Mouse (Mus musculus) embryonic facial prominence, embryonic 13.5 days (tissue): ENCODE data around the gene Nop9. TPM values are rescaled to one million over a fixed set of nuclear protein-coding genes. Genes with fewer than 3 reads are reported as not detected.

Experiments
- ATAC-seq: fragments of 200-750 bp; cut with Nextera tagmentation; 2 replicates; pipeline ENCODE4 v1.8.0; 2017; ENCODE audit warnings: low read depth; ENCODE audit not compliant: insufficient number of reproducible peaks, insufficient read depth, low FRiP score, low TSS enrichment
- H3K27ac ChIP-seq: fragments of 300-500 bp; sonication (generic); 2 replicates; pipeline ENCODE4 v1.5.1; 2015; ENCODE audit warnings: moderate library complexity, mild to moderate bottlenecking, inconsistent platforms
- H3K27me3 ChIP-seq: fragments of 300-500 bp; sonication (generic); 2 replicates; pipeline ENCODE4 v1.6.1; 2015; ENCODE audit warnings: mild to moderate bottlenecking, inconsistent platforms
- H3K36me3 ChIP-seq: fragments of 300-500 bp; sonication (generic); 2 replicates; pipeline ENCODE4 v1.6.1; 2015; ENCODE audit warnings: mild to moderate bottlenecking, inconsistent platforms
- H3K4me1 ChIP-seq: fragments of 300-500 bp; sonication (generic); 2 replicates; pipeline ENCODE4 v1.6.1; 2015; ENCODE audit warnings: inconsistent platforms
- H3K4me2 ChIP-seq: fragments of 300-500 bp; sonication (generic); 2 replicates; pipeline ENCODE4 v1.6.1; 2015; ENCODE audit warnings: moderate library complexity, mild to moderate bottlenecking, inconsistent platforms
- H3K4me3 ChIP-seq: fragments of 300-500 bp; sonication (generic); 2 replicates; pipeline ENCODE4 v1.5.1; 2015; ENCODE audit warnings: mild to moderate bottlenecking, inconsistent platforms
- H3K9ac ChIP-seq: fragments of 300-500 bp; sonication (generic); 2 replicates; pipeline ENCODE4 v1.6.1; 2015; ENCODE audit warnings: mild to moderate bottlenecking, inconsistent platforms
- H3K9me3 ChIP-seq: fragments of 300-500 bp; sonication (generic); 2 replicates; pipeline ENCODE4 v1.6.1; 2016; ENCODE audit warnings: inconsistent platforms
- WGBS: fragments of 180-500 bp; shearing (Covaris S2); methylation state at CpG from one replicate; pipeline ENCODE4 v1.1.7; 2015; ENCODE audit warnings: mixed read lengths; 5-methylcytosine and 5-hydroxymethylcytosine counted together
- polyA plus RNA-seq: library from polyadenylated mRNA; unstranded; fragments of >200 nt; fragmentation: Nextera tagmentation; extraction: Ambion mirVana; gene quantifications from 2 replicates; pipeline ENCODE4 v1.2.1, GENCODE M21; 2015

The Nop9 gene
- polyA plus RNA-seq, 1 experiment from 2014 or later, result 47.6 TPM

GRCm38 (mm10) chr14:55716271-55716670 lies 29.2 kb upstream of the Nop9 start:
- no peak overlapping the region for H3K27ac ChIP-seq
- H3K4me1 ChIP-seq, result peaks cover 27% of the 10 kb centered on the region
- WGBS, result 92% methylated on average over 6 of the region's 6 CpGs
- H3K27me3 ChIP-seq, result peaks cover 27% of the 10 kb centered on the region
- ATAC-seq, result no peak
- H3K36me3 ChIP-seq, result peaks cover 35% of the 10 kb centered on the region
- no peak overlapping the region for H3K4me2 ChIP-seq
- no peak overlapping the region for H3K4me3 ChIP-seq
- H3K9me3 ChIP-seq, result no peaks in the 10 kb centered on the region
- no peak overlapping the region for H3K9ac ChIP-seq

DNA sequence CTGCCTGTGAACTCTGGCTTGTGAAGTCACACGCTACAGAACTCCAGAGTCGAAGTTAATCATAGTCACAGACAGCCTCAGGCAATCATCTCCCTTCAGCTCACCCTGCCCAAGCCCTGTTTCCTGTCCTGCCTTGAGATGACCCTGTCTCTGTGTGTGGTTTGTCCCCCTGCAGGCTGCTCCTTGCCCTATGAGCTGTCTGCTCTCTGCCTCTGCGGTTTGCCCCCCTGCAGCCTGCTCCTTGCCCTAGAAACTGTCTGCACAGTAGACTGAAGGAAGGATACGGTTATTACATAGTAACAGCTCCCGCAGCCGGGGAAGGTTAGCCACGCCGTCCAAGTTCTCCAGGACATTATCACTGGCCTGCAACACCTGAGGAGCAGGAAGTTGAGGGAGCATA lies 28.6 kb upstream of the Nop9 start:
- H3K27me3 ChIP-seq, result peaks cover 24% of the 10 kb centered on the region
- no peak overlapping the region for H3K4me3 ChIP-seq
- no peak overlapping the region for H3K9ac ChIP-seq
- peaks cover 30% of the 10 kb centered on the region for H3K4me1 ChIP-seq
- H3K27ac ChIP-seq, result no peak overlapping the region
- H3K4me2 ChIP-seq, result no peak overlapping the region
- no peak for ATAC-seq
- WGBS, result 46% methylated on average over 8 of the region's 8 CpGs
- no peaks in the 10 kb centered on the region for H3K9me3 ChIP-seq
- H3K36me3 ChIP-seq, result peaks cover 35% of the 10 kb centered on the region

- Histone ChIP-seq H3K36me3 (peaks cover 35% of the 10 kb centered on the region), H3K4me2 (no peak overlapping the region), H3K27ac (no peak overlapping the region), H3K4me3 (no peak overlapping the region), H3K9me3 (no peaks in the 10 kb centered on the region), H3K27me3 (no peaks in the 10 kb centered on the region), H3K4me1 (peaks cover 14% of the 10 kb centered on the region), H3K9ac (no peak overlapping the region)
- no peak for ATAC-seq
- WGBS, result 87% methylated on average over 6 of the region's 6 CpGs
Observed at GRCm38 (mm10) chr14:55719737-55720136, 25.8 kb upstream of the Nop9 start.

GRCm38 (mm10) chr14:55720666-55721065 lies 24.8 kb upstream of the Nop9 start:
- Histone ChIP-seq H3K36me3 (peaks cover 35% of the 10 kb centered on the region), H3K4me1 (peaks cover 9% of the 10 kb centered on the region), H3K4me3 (no peak overlapping the region), H3K4me2 (peak overlapping the region; percentile 74; the same call in 1 of the 2 replicates), H3K27me3 (no peaks in the 10 kb centered on the region), H3K9ac (0 out of 2 replicates have a peak overlapping the region, but pooled peaks have one; percentile 37), H3K27ac (no peak overlapping the region), H3K9me3 (no peaks in the 10 kb centered on the region)
- no peak for ATAC-seq
- WGBS, result 88% methylated on average over 12 of the region's 12 CpGs

DNA sequence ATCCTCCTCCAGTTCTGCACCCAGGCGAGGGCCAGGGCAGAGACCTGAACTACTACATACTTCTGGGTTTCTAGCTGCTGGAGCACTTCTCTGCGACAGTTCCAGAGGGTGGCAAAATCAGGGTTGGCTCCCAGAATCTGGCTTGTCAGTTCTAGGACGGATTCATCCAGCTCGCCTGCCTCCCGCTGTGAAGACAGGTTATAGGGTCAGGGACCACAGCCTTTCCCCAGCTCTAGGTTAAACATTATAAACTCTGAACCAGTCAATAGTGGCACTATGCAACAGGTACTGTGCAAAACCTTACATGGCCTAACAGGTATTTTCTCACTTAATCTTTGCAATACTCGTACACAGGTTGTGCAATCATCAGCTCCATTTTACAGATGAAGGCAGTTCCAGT lies 24.4 kb upstream of the Nop9 start:
- H3K27ac ChIP-seq, result peak overlapping the region; percentile 71; the same call in 1 of the 2 replicates
- 78% methylated on average over 6 of the region's 6 CpGs for WGBS

GRCm38 (mm10) chr14:55721700-55722437 lies 23.6 kb upstream of the Nop9 start, which contains the start of gene Rabggta:
Rabggta (minus strand) TSS chr14:55722263.
- peaks cover 9% of the 10 kb centered on the region for H3K4me1 ChIP-seq
- H3K36me3 ChIP-seq, result peaks cover 27% of the 10 kb centered on the region
- peak; percentile 93 for ATAC-seq
- under 1% methylated on average over 50 of the region's 50 CpGs for WGBS
- peak within 1 kb of the TSS; percentile 74 for H3K4me2 ChIP-seq
- peak within 1 kb of the TSS; percentile 71 for H3K27ac ChIP-seq
- H3K9ac ChIP-seq, result peak within 1 kb of the TSS; percentile 79
- peak within 1 kb of the TSS; percentile 84 for H3K4me3 ChIP-seq
- H3K27me3 ChIP-seq, result no peaks in the 10 kb centered on the region
- no peaks in the 10 kb centered on the region for H3K9me3 ChIP-seq

More for the DNA sequence above, 24.4 kb upstream of the Nop9 start:
- peak overlapping the region; percentile 74 for H3K4me2 ChIP-seq
- peak overlapping the region; percentile 79 for H3K9ac ChIP-seq
- no peaks in the 10 kb centered on the region for H3K27me3 ChIP-seq
- H3K4me1 ChIP-seq, result peaks cover 9% of the 10 kb centered on the region
- ATAC-seq, result no peak
- peaks cover 35% of the 10 kb centered on the region for H3K36me3 ChIP-seq
- peak overlapping the region; percentile 84 for H3K4me3 ChIP-seq
- H3K9me3 ChIP-seq, result no peaks in the 10 kb centered on the region

- WGBS, result 47% methylated on average over 8 of the region's 8 CpGs
- Histone ChIP-seq H3K27me3 (no peaks in the 10 kb centered on the region), H3K27ac (peak overlapping the region; percentile 71; the same call in 1 of the 2 replicates), H3K4me3 (peak overlapping the region; percentile 84), H3K36me3 (peaks cover 21% of the 10 kb centered on the region), H3K4me2 (peak overlapping the region; percentile 74), H3K4me1 (peaks cover 9% of the 10 kb centered on the region), H3K9ac (peak overlapping the region; percentile 79), H3K9me3 (no peaks in the 10 kb centered on the region)
- no peak for ATAC-seq
Observed at GRCm38 (mm10) chr14:55722438-55722945, 23.0 kb upstream of the Nop9 start.

DNA sequence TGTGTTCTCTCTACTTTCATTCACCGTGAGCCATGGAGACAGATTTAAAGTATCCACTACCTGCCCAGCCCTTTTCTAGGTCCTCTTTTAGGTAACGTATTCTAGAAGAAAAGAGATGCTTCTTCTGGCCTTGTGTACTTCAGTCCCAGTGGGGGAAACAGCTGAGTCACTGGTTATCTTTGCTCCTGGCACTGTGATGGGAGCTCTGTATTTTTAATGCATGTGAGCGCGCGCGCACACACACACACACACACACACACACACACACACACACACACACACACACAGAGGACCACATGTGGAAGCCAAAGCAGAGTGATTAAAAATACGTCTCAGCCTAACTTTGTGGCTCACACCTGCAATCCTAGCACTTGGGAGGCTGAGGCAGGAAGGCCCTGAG lies 22.1 kb upstream of the Nop9 start:
- H3K4me2 ChIP-seq, result no peak overlapping the region
- 90% methylated on average over 7 of the region's 7 CpGs for WGBS
- ATAC-seq, result no peak

DNA sequence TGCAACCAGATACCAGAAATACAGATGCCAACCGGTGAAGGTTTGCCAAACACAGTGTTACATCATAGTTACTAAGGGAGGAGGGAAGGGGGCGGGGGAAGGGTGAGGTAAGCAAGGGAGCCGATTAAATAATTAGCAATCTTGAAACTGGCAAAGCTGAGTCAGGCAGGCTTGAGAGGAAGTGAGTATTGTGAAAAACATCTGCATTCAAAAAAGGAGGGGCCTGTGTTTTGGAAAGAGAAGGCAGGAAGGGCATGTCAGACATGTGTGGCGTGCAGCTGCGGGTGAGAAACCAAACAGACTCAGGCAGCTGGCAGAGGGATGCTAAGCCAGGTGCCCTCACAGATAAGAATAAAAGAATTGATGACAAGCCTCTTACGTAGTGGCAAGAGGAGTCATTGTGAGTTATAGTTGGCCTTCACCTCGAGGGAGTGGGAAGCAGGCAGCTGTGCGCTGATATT lies 21.1 kb upstream of the Nop9 start:
- ATAC-seq, result no peak
- peaks cover 4% of the 10 kb centered on the region for H3K36me3 ChIP-seq
- H3K9me3 ChIP-seq, result no peaks in the 10 kb centered on the region
- H3K4me2 ChIP-seq, result no peak overlapping the region
- H3K9ac ChIP-seq, result no peak overlapping the region
- no peak overlapping the region for H3K27ac ChIP-seq
- H3K4me3 ChIP-seq, result no peak overlapping the region
- H3K27me3 ChIP-seq, result 0 out of 2 replicates have a peak, but pooled peaks cover 3% of the 10 kb centered on the region
- peaks cover 9% of the 10 kb centered on the region for H3K4me1 ChIP-seq
- 62% methylated on average over 8 of the region's 8 CpGs for WGBS

More for the DNA sequence above, 22.1 kb upstream of the Nop9 start:
- Histone ChIP-seq H3K36me3 (peaks cover 14% of the 10 kb centered on the region), H3K4me3 (no peak overlapping the region), H3K27me3 (0 out of 2 replicates have a peak, but pooled peaks cover 3% of the 10 kb centered on the region), H3K9ac (no peak overlapping the region), H3K27ac (no peak overlapping the region), H3K9me3 (no peaks in the 10 kb centered on the region), H3K4me1 (peaks cover 9% of the 10 kb centered on the region)

DNA sequence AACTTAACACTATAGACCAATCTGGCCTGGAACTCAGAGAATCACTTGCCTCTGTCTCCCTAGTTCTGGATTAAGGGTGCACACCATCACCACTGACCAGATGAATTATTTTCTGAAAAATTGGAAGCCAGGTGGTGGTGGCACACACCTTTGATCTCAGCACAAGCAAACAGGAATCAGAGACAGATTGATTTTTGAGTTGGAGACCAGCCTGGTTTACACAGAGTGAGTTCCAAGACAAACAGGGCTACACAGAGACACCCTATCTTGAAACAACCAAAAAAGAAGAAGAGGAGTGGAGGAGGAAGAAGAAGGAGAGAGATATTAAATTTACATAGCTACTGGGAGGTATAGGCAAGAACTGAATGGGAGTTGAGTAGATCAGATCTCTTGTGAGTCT lies 19.2 kb upstream of the Nop9 start:
- H3K36me3 ChIP-seq, result no peaks in the 10 kb centered on the region
- H3K4me1 ChIP-seq, result peaks cover 2% of the 10 kb centered on the region
- no peak overlapping the region for H3K9ac ChIP-seq
- H3K9me3 ChIP-seq, result no peaks in the 10 kb centered on the region
- no peak overlapping the region for H3K4me3 ChIP-seq
- no peak for ATAC-seq
- no peak overlapping the region for H3K4me2 ChIP-seq
- H3K27me3 ChIP-seq, result 0 out of 2 replicates have a peak, but pooled peaks cover 3% of the 10 kb centered on the region
- no peak overlapping the region for H3K27ac ChIP-seq

GRCm38 (mm10) chr14:55727889-55728685 lies 17.4 kb upstream of the Nop9 start:
- Histone ChIP-seq H3K4me2 (no peak overlapping the region), H3K27ac (no peak overlapping the region), H3K27me3 (0 out of 2 replicates have a peak, but pooled peaks cover 3% of the 10 kb centered on the region), H3K4me1 (no peaks in the 10 kb centered on the region; the same call in 1 of the 2 replicates), H3K9ac (no peak overlapping the region), H3K4me3 (no peak overlapping the region), H3K36me3 (no peaks in the 10 kb centered on the region), H3K9me3 (no peaks in the 10 kb centered on the region)
- 73% methylated on average over 8 of the region's 8 CpGs for WGBS
- no peak for ATAC-seq
